Mouse (Mus musculus) R1 (cell line): ENCODE measurements around the gene Cbln1.
A peak's percentile ranks its signal among the peaks of the same experiment; 100 is the strongest.

Experiments
- DNase-seq: peaks from one replicate; pipeline ENCODE4 v3.0.0-alpha.2; 2018; ENCODE audit warnings: low read depth, low spot score

Cbln1 gene

GRCm38 (mm10) chr8:87469931-87470833 lies 2.2 kb downstream of the Cbln1 start:
- DNase-seq, result peak; percentile 39

- DNase-seq, result peak; percentile 29
These were observed 3.2 kb downstream of the Cbln1 start for GRCm38 (mm10) chr8:87468958-87469815.

- DNase-seq, result peak; percentile 35
These were observed 3.9 kb downstream of the Cbln1 start for GRCm38 (mm10) chr8:87468416-87468957.

- DNase-seq, result peak; percentile 9
These were observed 4.5 kb downstream of the Cbln1 start for GRCm38 (mm10) chr8:87467906-87468305.

GRCm38 (mm10) chr8:87466936-87467602 lies 5.3 kb downstream of the Cbln1 start:
- no peak for DNase-seq

- DNase-seq, result no peak
These were observed 6.1 kb downstream of the Cbln1 start for GRCm38 (mm10) chr8:87466335-87466734.

GRCm38 (mm10) chr8:87464446-87464845 lies 8.0 kb downstream of the Cbln1 start:
- no peak for DNase-seq

GRCm38 (mm10) chr8:87461801-87462200 lies 10.6 kb downstream of the Cbln1 start:
- DNase-seq, result no peak

- no peak for DNase-seq
These were observed 15.5 kb downstream of the Cbln1 start for GRCm38 (mm10) chr8:87456949-87457348.

GRCm38 (mm10) chr8:87452815-87453214 lies 19.6 kb downstream of the Cbln1 start:
- DNase-seq, result no peak

- no peak for DNase-seq
These were observed 20.7 kb downstream of the Cbln1 start for GRCm38 (mm10) chr8:87451737-87452136.

GRCm38 (mm10) chr8:87434592-87434991 lies 37.8 kb downstream of the Cbln1 start:
- DNase-seq, result no peak

- DNase-seq, result no peak
These were observed 45.2 kb downstream of the Cbln1 start for GRCm38 (mm10) chr8:87427188-87427587.

- no peak for DNase-seq
These were observed 47.7 kb downstream of the Cbln1 start for GRCm38 (mm10) chr8:87424706-87425105.

GRCm38 (mm10) chr8:87421697-87422096 lies 50.7 kb downstream of the Cbln1 start:
- DNase-seq, result no peak
